Mouse (Mus musculus) testis, adult 2 months (tissue): ENCODE data around the gene Cldn20. TPM values are rescaled to one million over a fixed set of nuclear protein-coding genes. Genes with fewer than 3 reads are reported as not detected.

ENCODE experiments used
- H3K27ac ChIP-seq: fragments of 200-500 bp; 2 replicates; pipeline ENCODE4 v1.5.1; 2012; ENCODE audit warnings: low read depth, low read length; ENCODE audit not compliant: control insufficient read depth, insufficient read depth
- H3K27me3 ChIP-seq: fragments of 200-500 bp; 2 replicates; pipeline ENCODE4 v1.6.1; 2012; ENCODE audit warnings: mild to moderate bottlenecking, low read length, moderate library complexity; ENCODE audit not compliant: control insufficient read depth, insufficient read depth
- H3K36me3 ChIP-seq: fragments of 200-500 bp; 2 replicates; pipeline ENCODE4 v1.6.1; 2012; ENCODE audit warnings: mild to moderate bottlenecking, low read length; ENCODE audit not compliant: control insufficient read depth, insufficient read depth
- H3K4me1 ChIP-seq: fragments of 200-500 bp; 2 replicates; pipeline ENCODE4 v1.6.1; 2012; ENCODE audit warnings: low read length; ENCODE audit not compliant: control insufficient read depth, insufficient read depth
- H3K4me3 ChIP-seq: fragments of 200-500 bp; 2 replicates; pipeline ENCODE4 v1.5.1; 2012; ENCODE audit warnings: low read depth, mild to moderate bottlenecking, low read length, moderate library complexity, mixed read lengths; ENCODE audit not compliant: control insufficient read depth
- CTCF ChIP-seq: fragments of 200-500 bp; IDR thresholded peaks from 2 replicates; pipeline ENCODE4 v1.5.1; 2012; ENCODE audit warnings: low read depth, mild to moderate bottlenecking, inconsistent platforms, low read length, moderate library complexity; ENCODE audit not compliant: control insufficient read depth, insufficient read depth, insufficient replicate concordance
- POLR2A ChIP-seq: fragments of 200-500 bp; IDR thresholded peaks from 2 replicates; pipeline ENCODE4 v1.6.1; 2012; ENCODE audit warnings: low read depth, mild to moderate bottlenecking, inconsistent platforms, low read length, moderate library complexity; ENCODE audit not compliant: control insufficient read depth
- polyA plus RNA-seq: library from polyadenylated mRNA; depleted of rRNA; stranded (reverse); fragments of >200 nt; gene quantifications from 2 replicates; pipeline ENCODE4 v1.2.3, GENCODE M21; 2012; rRNA removed

The Cldn20 gene
- polyA plus RNA-seq, 1 experiment = not detected

GRCm38 (mm10) chr17:3557331-3558311 is 25.3 kb downstream of the Cldn20 start, which contains the start of gene Tfb1m:
Tfb1m (minus strand) TSS chr17:3557781.
- Histone ChIP-seq H3K36me3 (no peaks in the 10 kb centered on the region), H3K4me3 (peak within 1 kb of the TSS; percentile 90)
- 0 out of 2 replicates have a peak, but pooled peaks have one; percentile 16 for TF ChIP-seq CTCF
- peak; percentile 92 for TF ChIP-seq POLR2A

GRCm38 (mm10) chr17:3558356-3558870 is 26.1 kb downstream of the Cldn20 start:
- TF ChIP-seq POLR2A = no peak
- TF ChIP-seq CTCF = no peak
- Histone ChIP-seq H3K27me3 (no peaks in the 10 kb centered on the region), H3K4me3 (peak overlapping the region; percentile 90), H3K27ac (peak overlapping the region; percentile 92), H3K36me3 (no peaks in the 10 kb centered on the region), H3K4me1 (peaks cover 9% of the 10 kb centered on the region)

More at GRCm38 (mm10) chr17:3557331-3558311, 25.3 kb downstream of the Cldn20 start, which contains the start of gene Tfb1m:
- Histone ChIP-seq H3K27ac (peak within 1 kb of the TSS; percentile 92), H3K27me3 (no peaks in the 10 kb centered on the region), H3K4me1 (peaks cover 9% of the 10 kb centered on the region)

GRCm38 (mm10) chr17:3560534-3560933 is 28.2 kb downstream of the Cldn20 start:
- H3K27me3 ChIP-seq = no peaks in the 10 kb centered on the region
- no peak overlapping the region for H3K27ac ChIP-seq
- H3K4me3 ChIP-seq = no peak overlapping the region
- no peaks in the 10 kb centered on the region for H3K36me3 ChIP-seq
- no peak for TF ChIP-seq POLR2A
- TF ChIP-seq CTCF = no peak
- peaks cover 9% of the 10 kb centered on the region for H3K4me1 ChIP-seq

GRCm38 (mm10) chr17:3562405-3562804 is 30.1 kb downstream of the Cldn20 start:
- H3K27me3 ChIP-seq = no peaks in the 10 kb centered on the region
- H3K36me3 ChIP-seq = no peaks in the 10 kb centered on the region
- H3K27ac ChIP-seq = peak overlapping the region; percentile 79
- H3K4me3 ChIP-seq = peak overlapping the region; percentile 85
- TF ChIP-seq CTCF = peak; percentile 28; the same call in 1 of the 2 replicates
- TF ChIP-seq POLR2A = no peak
- H3K4me1 ChIP-seq = peaks cover 9% of the 10 kb centered on the region

GRCm38 (mm10) chr17:3570876-3571275 is 38.5 kb downstream of the Cldn20 start:
- no peaks in the 10 kb centered on the region for H3K36me3 ChIP-seq
- no peak overlapping the region; the same call in 1 of the 2 replicates for H3K4me3 ChIP-seq
- no peaks in the 10 kb centered on the region for H3K27me3 ChIP-seq
- H3K27ac ChIP-seq = no peak overlapping the region
- peaks cover 2% of the 10 kb centered on the region; the same call in 1 of the 2 replicates for H3K4me1 ChIP-seq
- TF ChIP-seq CTCF (peak; percentile 36; the same call in 1 of the 2 replicates), POLR2A (no peak)

Other genes starting within 250 kb of the Cldn20 start
- gene Tiam2, start 206.0 kb upstream of the Cldn20 start, polyA plus RNA-seq = 0.93 and 1.1 TPM in 2 replicates
- 30.5 and 35.6 TPM in 2 replicates for gene Tfb1m, start 25.2 kb downstream of the Cldn20 start, polyA plus RNA-seq
- 0.96 TPM in 2 replicates for gene Nox3, start 163.7 kb downstream of the Cldn20 start, polyA plus RNA-seq